Mouse (Mus musculus): Measurements from ENCODE around the gene Rap1a.
A peak's percentile ranks its signal among the peaks of the same experiment; 100 is the strongest.

Rap1a gene

GRCm38 (mm10) chr3:105801191-105802166, at the start of gene Rap1a:
Rap1a (minus strand) TSS chr3:105801336.
- peak; percentile 99 for DNase-seq

GRCm38 (mm10) chr3:105846294-105847069, 45.3 kb upstream of the Rap1a start:
- DNase-seq = peak; percentile 61

- DNase-seq = peak; percentile 91
Measured at GRCm38 (mm10) chr3:105839836-105840235, 38.7 kb upstream of the Rap1a start.

DNA sequence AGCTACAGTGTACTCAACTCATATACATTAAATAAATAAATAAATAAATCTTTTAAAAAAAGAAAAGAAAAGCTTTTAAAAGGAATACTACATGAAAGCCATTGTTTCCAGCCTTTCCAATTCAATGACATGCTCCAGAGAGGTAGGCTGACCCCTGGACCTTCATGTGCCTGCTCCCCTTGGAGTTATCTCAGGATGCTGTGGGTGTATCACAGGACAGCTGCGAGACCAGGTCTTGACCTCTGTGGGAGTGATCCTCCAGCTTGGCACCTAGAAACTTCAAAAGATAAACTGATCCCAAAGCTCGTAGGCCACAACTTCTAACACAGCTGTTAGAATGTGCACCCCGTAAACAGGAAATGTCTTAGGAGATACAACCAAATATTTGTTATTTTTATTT, 37.5 kb upstream of the Rap1a start:
- DNase-seq = peak; percentile 72

- DNase-seq = no peak
Measured at GRCm38 (mm10) chr3:105836883-105837282, 35.7 kb upstream of the Rap1a start.

- DNase-seq = peak; percentile 64
Measured at GRCm38 (mm10) chr3:105835875-105836274, 34.7 kb upstream of the Rap1a start.

DNA sequence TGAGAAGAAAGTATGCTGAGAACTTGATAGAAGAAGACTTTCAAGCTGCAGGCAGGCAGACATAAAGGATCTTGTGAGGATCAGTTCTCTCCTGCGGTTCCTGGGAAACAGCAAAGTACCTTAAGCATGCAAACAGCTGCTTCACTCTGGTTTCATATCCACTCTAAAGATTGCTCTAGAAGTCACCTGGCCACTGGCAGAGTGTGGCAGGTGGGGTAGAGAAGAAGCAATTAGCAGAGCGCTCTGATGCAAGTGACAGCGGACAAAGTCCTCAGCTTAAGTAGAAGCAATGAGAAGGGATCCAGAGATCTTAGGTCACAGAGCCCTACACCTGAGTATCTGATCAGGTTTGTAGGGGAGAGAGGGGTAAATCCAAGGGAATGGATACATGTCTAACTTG, 30.4 kb upstream of the Rap1a start:
- peak; percentile 55 for DNase-seq

DNA sequence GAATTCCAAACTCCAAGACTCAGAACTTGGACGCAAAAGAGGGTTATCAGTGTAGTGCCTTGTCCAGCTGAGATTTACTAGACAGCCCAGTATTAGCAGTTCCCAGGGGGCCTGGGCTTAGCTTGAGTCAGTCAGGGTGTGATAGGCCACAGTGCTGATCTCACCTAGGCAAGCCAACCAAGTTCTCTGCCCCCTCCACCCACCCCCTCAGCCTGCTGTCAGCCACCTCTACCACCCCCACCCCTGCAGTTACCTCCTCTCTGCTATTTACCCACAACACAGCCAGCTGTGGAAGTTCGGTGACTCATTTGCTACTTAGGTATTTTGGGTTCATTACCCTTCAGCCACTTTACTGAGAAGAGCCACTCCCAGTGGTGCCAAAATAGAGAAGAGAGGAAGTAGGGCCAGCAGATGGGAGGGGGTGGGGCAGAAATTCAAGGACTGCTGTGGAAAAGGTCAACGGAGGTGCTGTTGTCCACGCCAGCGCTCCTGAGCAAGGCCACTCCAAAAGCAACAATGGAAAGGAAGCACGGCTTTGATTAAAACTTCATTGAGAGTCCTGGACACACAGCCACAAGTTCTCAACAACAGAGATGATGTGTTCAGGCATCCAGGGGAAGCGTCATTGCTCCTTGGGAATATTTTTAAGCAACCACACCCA, 24.5 kb upstream of the Rap1a start:
- DNase-seq = peak; percentile 99

DNA sequence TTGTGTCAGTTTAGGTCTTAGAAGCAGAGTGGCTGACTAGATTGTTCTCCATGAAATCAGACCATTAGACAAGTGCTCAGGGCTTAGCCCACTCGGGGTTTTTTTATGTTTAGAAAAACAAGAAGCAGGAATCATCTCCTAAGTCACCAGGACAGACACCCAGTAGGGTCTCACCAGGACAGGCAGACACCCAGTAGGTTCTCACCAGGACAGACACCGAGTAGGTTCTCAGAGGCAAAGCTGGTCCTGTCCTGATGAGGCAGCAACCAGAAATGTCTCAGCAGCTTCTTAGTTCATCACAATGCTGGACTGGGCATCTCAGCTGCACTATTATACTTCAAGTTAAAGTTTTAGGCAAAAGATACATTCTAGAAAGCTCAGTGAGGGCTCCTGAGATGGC, 23.6 kb upstream of the Rap1a start:
- peak; percentile 82 for DNase-seq

- peak; percentile 98 for DNase-seq
Measured at GRCm38 (mm10) chr3:105824103-105824502, 23.0 kb upstream of the Rap1a start.

DNA sequence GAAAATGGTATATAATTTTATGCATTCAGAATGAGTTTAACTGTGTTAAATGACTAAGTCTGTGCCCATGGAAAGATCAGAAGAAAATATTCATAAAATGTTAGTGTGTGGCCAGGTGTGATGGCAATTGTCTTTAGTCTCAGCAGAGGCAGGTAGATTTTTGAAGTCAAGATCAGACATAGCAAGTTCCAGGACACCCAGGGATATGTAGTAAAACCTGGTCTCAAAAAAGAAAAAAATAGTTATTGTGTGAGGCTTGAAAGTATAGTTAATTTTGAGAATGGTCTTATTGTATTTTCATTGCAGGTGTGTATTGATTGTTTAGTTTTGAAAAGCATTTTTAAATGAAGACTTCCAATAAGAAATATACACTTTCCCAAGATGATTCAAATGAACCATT, 22.5 kb upstream of the Rap1a start:
- no peak for DNase-seq

DNA sequence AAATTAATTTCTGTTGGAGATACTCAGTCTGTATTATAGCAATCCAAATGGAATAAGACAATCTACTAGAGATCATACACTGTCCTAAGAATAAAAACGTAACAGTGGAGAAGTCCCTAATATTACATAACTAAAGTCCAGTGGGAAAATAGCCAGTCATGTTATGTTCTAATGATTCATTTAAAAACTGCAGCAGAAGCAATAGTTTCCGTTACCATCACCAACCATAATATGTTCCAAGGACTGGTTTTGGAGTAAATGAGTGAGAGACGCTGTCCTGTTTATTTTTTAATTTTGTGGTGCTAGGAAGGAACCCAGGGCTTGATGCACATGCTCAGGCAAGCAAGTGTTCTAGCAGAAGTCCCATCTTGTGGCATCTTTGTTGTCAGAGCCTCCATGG, 20.4 kb upstream of the Rap1a start:
- DNase-seq = peak; percentile 17

DNA sequence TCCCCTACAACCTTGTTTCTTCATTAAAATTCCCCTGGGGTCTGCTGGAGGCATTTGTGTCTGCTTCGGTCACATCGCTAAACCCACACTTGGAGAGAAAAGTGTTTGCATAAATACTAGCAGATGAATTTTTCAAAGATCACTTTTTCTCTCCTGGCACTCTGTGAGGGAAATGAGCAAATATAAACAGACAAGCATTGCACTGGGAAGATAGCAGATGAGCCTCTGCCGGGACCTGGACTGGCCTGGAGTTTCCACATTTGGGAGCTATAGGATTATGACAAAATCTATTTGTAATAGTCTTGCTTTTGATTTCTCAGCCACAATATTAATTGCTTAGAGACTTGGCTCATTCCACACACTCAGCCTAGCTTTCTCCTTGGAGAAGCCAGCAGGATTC, 19.1 kb upstream of the Rap1a start:
- peak; percentile 34 for DNase-seq

DNA sequence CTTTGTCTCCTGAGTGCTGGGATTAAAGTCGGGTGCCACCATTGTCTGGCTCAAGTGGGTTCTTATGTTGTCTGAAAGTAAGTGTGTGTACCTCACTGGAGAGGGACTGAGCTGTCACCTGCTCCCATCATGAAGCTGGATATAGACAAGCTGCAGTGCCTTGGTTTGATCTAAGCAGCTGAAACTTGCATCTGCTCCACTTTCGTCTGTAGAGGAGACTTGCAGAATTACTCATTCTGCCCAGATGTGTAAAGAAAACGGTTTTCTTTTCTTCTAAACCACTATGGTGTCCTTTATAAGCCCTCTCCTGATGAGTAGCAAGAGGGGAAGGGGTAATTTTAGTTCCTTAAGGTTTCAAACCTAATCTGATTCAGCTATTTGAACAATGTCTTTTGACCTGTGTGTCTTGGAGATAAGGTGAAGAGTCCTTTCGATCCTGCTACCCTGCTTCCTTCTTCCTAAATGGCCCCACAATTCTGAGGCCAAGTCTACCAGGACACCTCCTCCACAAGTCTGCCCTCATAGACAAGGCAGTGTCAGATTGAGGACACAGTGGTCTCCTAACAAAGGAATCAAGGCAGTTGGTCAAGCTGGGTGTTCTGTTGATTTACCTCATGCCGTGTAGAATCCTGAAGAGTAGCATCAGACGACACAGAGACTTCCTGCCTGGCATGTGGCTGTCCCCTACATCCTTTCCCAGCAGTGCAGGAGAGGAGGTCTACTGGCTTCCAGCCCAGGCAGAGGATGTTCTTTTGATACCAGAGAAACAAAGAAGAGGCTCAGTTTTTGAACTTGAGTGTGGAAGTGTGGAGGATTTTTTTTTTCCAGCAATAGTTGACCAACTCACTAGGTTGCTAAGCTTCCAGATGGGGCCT, 17.2 kb upstream of the Rap1a start:
- peak; percentile 95 for DNase-seq

- peak; percentile 93 for DNase-seq
Measured at GRCm38 (mm10) chr3:105816089-105816488, 15.0 kb upstream of the Rap1a start.

- DNase-seq = peak; percentile 93
Measured at GRCm38 (mm10) chr3:105815236-105815904, 14.2 kb upstream of the Rap1a start.

DNA sequence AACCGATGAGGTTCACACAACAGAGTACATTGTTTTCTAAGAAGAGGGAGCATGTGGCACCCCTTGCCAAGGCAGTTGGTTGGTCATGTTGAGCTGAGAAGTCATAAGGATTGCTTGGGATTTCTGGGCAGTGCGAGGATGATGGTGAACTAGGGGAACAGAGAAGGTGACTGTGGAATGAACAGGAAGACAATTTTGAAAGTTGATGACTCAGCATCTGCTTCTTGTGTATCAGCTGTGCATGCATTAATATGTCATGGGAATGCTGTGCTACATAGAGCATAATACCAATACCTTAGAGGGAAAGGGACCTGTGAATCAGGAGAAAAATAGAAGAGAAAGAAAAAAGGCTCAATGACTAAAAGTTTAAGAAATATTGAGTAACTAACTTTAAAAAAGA, 10.0 kb upstream of the Rap1a start:
- DNase-seq = peak; percentile 18

- peak; percentile 92 for DNase-seq
Measured at GRCm38 (mm10) chr3:105808179-105809037, 7.3 kb upstream of the Rap1a start.

GRCm38 (mm10) chr3:105807672-105808071, 6.5 kb upstream of the Rap1a start:
- DNase-seq = peak; percentile 2

DNA sequence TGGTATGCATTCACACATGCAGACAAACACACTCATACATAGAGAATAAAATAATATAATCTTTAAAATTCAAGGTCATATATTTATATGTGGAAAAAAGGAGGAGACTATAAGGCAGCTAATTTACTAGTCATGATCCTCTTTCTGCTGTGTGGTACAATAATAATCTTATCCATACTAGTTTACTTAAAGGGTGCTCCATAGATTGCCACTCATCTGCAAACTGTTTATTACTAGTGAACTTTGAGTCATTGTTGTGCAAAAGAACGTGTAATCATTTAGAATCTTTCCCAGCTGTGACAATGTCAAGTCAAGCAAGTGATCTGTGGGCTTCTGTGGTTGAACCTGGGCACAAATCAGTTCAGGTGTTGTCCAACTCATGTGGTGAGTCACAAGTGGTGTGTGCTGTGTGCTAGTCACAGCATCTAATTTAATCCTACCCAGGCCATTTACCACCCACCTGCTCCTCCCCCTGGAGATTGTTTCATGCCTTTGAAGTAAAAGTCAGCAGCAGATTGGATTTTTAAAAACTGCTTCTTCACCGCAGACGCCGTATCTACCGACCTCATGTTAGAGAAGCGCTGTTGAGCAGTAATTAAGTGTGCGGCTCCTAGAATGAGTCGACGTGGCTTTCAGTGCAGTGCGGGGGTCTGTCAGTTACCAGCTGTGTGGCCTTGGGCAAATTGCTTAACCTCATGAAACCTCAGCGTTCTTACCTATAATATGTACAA, 5.5 kb upstream of the Rap1a start:
- peak; percentile 78 for DNase-seq

All from heart, adult 11 months (tissue).